Mouse (Mus musculus) ovary, postnatal 14 days (tissue): ENCODE results near the gene Tsacc.
"Not testable (repeated sequence)": the region's sequence is repeated elsewhere in the genome, so short reads cannot be mapped to it uniquely, and the experiment has no call there.

Source experiments
- DNase-seq: peaks from one replicate; pipeline ENCODE4 v3.0.0; 2022; ENCODE audit warnings: low spot score

Tsacc gene

DNA sequence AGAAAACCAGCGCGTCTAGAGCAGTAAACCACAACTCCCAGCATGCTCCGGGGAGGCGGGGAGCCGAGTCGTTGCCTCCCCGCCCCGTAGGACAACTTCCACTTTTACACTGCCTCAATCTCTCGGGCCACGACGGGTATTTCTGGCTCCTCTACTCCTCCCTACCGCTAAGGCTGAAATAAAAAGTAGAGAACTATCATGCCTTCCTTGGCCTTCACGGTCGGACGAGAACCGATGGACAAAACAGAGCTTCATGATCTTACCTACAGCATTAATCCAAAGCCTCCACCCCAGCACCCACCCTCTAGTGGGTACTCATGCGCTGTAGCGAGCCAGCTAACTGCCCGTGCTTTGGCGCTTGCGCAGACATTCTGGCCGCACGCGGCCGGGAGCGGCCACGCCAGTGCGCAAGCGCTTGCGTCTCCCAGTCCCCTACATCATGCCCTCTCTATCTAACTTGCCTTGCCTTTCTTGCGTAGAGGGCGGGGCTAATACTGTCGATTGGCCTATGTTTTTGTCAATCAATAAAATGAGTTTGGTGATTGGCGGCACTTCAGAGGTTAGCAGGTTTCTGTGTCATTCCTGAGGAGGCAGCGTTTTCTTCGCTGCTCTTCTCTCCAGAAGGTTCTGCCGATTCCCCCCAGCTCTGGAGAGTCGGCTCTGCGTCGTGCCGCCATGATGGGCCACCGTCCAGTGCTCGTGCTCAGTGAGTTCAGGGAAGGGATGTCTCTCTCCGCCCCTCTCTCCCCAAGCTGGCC lies at the start of gene Tsacc, which contains the start of gene Cct3:
Gene Tsacc, minus strand, starts transcription at position 439 of the 758 bp plus-strand sequence.
Gene Cct3, plus strand, starts transcription at position 556 of the 758 bp plus-strand sequence.
- peak; percentile 92 for DNase-seq

DNA sequence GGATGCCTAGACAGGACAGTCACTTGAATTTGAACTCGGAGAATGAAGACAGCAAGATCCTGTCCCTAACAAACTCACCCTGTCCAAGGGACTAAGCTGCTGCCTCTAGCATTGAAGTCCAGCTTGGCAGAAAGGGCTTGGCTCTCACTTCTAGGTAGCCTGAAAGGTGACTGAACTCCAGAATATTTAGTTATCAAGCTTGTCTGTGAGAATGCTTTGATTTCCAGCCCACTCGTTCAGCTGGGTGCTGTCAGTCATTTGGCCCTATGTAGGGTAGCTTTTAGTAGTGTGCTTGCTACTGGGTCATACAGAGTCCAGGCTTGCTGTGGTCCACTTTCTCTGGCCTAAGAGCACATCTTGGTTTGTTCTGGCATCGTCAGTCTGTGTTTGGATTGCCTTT lies 42.2 kb upstream of the Tsacc start:
- DNase-seq: no peak

DNA sequence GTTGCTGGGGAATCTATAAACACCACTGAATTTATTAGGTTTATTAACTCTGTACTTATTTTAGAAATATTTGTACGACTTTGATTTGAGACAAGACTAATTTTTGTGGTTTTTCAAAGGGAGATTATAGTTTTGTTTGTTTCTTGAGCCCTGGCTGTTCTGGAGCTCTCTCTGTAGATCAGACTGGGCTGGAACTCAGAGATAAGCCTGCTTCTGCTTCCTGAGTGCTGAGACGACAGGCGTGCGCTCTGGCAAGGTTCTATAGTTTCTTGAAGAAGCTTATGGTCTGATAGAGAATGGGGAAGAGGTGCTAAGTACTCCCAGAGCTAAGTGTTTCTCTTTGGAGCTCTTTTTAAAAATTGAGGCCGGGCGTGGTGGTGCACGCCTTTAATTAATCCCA lies 41.5 kb upstream of the Tsacc start:
- DNase-seq: no peak

DNA sequence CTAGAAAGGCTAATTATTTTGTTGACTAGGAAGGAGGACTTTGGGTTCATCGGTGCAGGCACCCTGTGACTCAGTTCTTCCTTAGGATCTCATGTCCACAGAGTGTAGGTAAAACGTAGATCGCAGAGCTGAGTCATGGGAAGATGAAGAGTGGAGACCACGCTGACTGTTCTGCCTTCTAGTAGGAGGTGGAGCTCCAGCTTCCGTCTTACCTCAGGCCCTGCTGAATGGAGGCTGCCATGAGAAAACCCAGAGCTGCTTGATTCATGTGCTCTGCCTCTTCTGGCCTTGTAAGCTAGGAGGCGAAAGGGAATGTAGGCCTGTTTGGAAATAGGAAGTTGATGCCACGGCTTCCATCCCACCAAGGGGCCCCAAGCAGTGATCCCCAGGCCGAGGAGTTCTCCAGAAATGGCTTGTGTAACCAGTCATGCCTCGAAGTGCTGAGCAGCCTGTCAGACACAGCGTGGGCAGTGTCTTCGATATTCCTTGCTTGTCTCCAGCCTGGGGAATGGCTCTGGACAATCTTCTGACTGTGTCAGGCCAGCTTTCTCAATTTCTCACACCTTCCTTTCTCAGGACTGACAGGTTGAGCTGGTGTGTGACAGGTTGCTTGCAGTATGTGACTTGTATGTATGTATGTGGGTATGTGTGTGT lies 40.7 kb upstream of the Tsacc start:
- DNase-seq: no peak

DNA sequence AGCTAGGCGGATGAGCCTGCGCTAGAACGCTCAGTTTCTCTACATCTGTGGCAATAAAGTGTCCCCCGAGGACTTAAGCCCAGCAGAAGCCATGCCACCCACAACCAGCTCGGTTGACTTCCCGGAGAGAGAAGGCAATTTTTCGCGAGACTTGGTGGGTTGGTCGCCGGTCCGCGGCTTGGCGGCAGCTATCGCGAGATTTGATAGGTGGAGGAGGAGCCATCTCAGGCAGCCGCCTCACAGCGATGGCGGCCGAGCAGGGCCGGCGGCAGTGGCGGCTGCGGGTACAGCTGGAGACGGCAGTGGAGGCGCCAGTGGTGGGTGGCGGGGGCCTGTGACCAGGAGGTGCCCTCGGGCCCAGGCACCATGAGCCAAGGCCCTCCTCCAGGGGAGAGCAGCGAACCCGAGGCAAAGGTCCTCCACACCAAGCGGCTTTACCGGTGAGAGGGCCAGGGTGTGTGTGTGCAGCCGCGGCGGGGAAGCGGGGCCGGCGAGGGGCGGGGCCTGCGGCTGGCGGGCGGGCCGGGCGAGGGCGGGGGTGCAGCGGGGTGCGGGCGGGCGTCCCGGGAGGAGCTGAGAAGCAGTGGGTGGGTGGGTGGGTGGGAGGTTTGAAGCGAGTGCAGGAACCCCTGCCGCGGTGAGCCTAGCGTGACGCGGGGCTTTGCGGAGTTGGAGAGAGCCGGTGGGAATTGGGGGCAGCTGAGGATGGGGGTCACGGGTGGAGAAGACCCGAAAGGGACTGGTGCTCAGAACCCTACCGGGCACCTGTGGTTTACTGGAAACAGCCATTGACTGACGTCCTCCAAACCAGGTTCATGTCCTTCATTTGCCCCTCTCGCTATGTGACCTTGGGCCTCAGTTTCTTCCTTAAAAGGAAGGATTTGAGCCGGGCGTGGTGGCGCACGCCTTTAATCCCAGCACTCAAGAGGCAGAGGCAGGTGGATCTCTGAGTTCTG lies 39.5 kb upstream of the Tsacc start, which contains the start of the genes Tmem79 and Smg5:
Gene Tmem79, minus strand, starts transcription at position 91 of the 956 bp plus-strand sequence.
Gene Smg5, plus strand, starts transcription at position 203 of the 956 bp plus-strand sequence.
- peak; percentile 95 for DNase-seq

DNA sequence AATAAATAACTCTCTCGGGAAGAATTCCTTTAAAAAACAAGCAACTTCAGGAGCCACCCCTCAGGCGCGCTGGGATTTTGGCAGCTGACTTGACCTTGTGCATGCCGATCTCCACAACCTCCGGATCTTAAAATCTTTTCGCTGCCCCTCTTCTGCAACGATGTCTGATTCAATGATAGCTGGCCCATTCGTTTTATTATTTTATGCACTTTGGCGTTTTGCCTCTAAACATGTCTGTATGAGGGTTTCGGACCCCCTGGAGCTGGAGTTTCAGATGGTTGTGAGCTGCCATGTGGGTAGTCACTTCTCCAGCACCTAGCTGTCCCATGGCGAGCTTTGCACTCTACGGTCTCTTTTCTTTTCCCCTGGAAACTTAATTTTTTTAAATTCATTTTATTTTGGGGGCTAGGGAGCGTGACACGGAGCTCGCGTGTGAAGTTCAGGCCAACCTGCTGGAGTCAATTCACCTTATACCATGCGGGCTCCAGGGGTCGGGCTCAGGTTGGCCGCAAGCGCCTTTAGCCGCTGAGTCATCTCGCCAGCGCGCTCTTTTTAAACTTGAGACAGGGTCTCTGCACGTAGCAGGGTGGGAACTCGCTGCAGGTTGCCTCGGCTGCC lies 38.7 kb upstream of the Tsacc start:
- DNase-seq: no peak

DNA sequence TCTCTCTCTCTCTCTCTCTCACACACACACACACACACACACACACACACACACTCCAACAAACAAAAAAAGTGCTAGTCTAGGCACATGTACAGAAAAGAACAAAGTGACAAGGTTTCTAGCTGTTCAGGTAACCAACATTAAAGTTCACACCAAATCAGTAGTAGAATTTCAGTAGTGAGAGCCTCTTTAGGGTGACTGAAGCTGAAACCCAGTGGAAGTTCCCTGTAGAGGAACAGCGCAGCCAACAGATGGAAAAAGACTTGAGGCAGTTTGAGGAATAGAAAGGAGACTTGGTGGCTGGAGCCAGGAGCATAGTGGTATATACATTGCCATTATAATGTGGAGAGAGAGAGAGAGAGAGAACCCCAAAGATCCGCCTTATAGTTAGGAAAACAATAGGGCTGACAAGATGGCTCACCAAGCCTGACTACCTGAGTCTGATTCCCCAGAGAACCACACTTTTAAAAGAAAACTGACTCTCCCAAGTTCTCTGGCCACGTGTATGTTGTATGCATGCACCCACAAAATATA lies 38.2 kb upstream of the Tsacc start:
- DNase-seq: no peak

DNA sequence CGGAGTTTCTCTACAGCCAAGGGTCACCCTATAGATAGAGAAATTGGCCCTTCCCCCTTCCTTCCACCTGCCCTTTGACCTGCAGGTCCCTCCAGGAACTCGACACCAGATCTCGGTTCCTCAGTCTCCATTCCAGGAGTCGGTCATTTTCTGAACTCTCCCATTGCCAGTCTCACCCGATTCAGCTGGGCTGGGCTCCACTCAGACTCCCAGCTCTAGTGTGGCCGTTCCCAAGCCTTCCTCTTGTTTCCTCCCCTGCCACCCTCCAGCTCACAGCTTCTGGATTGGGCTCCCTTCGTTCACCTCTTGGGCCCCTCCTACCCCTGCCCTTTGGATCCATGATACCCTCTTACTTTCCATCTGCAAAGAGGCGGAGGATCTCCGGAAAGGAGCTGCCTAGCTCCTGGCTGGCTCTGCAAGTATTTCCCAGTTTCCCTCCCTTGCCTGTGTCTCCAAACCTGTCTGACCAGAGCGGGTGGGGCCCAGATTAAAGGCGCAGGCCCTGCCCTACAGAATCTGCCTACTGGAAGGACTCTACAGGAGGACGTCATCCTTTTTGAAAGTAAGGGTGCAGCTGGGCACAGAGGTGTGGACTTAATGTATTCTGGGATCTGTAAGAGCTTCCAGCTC lies 37.3 kb upstream of the Tsacc start:
- no peak for DNase-seq

DNA sequence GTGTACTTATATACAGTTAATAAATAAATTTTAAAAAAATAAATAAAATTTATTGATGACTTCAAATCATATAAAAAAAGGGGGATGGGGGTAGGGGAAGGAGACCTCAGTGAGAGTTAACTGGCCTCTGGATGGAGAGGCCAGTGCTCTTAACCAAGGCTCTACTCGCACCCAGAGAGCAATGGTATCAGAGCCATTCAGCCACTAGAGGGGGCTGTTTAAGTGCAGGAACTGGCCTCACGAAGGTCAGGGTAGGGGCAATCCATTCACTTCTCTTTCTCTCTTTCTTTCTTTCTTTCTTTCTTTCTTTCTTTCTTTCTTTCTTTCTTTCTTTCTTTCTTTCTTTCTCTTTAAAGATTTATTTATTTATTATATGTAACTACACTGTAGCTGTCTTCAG lies 34.5 kb upstream of the Tsacc start:
- no peak for DNase-seq

DNA sequence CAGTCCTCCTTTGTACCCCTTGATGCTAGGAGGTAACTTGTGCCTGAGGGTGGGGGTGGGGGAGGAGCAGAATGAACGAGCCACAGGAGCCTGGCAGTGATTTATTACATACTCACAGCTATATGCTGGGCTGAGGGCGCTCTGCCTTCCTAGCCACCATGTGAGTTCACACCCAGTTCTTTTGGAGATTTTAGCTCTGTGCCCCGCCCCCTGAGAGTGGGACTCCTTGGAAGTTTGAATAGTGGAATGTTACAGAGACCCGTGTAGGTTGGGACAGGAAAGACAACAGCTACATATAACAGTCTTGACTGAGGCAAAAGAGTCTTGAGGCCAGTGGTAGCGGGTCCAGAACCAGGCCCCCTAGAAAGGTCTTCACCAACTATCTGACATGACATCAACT lies 32.2 kb upstream of the Tsacc start:
- DNase-seq: no peak

DNA sequence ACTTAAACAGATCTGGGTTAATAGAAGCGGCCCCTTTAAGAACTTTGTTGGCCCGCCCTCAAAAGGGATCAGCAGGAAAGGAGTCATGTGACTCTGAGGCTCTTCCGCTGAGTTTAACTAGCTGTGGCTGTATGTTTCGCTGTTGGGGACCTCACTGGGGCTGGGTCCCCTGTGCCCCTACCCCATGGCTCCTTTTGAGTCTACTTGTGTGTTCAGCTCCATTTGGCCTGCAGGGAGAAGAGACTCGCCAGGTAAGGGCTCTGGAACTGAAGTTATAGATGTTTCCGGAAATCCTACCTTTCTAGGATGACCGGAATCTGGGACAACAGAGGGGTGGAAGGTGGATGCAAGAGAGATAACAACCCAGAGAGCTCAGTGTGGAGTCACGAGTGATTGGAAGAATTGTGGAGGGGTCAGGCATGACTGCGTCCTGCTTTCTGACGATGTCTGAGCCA lies 28.2 kb upstream of the Tsacc start, which contains the start of gene Glmp:
Gene Glmp, plus strand, starts transcription at position 73 of the 455 bp plus-strand sequence.
- DNase-seq: peak; percentile 51

DNA sequence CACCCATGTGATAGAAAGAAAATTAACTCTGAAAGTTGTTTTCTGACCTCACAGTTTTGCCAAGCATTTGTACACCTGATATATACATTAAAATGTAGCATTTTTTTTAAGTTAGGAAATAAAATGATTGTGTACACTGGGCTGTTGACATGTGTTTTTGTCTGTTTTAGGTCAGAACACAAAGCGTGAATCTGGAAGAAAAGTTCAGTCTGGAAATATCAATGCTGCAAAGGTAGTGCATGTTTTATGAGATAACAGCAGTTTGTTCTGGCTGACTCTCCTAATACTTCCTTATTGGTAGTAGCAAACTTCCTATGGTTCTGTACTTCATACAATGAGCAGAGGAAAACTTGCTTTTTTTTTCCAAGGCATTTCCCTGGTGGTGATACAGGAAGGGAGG lies 2.4 kb upstream of the Tsacc start:
- no peak for DNase-seq

DNA sequence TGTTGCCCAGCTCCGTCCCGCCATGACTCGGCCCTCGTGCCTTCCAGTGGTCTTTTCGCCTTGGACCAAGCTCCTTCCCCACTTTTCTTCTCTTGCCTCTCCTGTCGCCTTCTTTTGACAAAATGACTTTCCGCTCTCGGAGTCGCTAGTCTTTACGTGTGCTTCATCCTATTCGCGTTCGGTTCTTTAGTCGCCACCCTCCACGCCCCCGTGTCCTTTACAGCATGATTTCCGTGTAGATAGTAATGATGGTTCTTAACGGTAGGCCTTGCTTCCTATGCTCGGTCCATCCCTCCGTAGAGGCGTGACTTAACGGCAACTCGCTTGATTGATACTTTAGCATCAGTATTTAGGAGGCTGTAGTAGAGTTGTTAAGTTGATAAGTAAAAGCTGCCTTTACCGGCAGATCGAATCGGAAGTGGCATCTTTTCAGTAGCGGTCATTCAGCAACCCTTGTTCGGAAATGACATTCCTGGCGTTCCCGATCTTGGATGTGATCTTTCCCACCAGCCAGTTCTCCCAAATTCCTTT lies 587 bp upstream of the Tsacc start:
- no peak for DNase-seq

DNA sequence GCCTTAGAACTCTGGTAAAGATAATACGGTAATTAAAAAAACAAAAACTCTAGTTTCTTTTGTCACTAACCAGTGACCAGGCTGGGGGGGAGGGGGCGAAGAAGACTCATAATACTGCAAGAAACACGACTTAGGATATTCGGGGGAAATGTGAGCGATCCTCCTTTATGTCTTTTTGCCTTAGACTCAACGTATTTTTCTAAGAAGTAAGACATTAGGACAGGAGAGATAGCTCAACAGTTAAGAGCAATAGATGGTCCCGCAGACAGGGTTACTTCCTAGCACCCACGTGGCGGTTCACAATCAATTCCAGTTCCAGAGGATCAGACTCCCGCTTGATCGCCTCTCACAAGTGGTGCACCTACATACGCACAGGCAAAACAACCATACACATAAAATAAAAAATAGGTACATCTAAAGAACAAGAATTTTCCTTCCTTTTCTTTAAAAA lies 664 bp downstream of the Tsacc start:
- DNase-seq: no peak

DNA sequence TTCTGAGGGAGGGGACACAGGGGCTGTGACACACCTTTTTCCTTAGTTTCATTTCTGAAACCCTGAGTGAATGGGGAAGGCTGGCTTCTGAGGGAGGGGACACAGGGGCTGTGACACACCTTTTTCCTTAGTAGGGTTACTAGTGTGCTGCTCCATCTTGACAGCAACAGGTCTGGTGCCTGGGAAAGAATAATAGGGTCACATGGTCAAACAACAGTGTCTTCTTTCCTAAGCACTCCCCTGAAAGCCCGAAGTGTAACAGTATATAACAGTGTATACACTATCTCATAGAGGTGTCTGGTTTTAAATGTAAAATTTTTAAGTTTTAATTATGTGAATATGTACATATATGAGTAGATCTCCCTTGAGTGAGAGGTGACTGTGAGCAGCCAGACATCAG lies 1.5 kb downstream of the Tsacc start:
- DNase-seq: not testable (repeated sequence)

DNA sequence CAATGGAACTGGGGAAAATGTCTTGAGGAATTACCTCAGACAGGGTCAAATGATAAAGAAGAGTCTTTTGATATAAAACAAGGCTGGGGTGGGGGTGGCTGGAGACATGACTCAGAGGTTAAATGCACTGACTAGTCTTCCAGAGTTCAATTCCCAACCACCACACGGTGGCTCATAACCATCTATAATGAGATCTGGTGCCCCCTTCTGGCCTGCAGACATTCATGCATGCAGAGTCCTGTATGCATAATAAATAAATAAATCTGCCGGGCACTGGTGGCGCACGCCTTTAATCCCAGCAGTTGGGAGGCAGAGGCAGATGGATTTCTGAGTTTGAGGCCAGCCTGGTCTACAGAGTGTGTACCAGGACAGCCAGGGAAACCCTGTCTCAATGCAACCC lies 4.8 kb downstream of the Tsacc start:
- DNase-seq: no peak

DNA sequence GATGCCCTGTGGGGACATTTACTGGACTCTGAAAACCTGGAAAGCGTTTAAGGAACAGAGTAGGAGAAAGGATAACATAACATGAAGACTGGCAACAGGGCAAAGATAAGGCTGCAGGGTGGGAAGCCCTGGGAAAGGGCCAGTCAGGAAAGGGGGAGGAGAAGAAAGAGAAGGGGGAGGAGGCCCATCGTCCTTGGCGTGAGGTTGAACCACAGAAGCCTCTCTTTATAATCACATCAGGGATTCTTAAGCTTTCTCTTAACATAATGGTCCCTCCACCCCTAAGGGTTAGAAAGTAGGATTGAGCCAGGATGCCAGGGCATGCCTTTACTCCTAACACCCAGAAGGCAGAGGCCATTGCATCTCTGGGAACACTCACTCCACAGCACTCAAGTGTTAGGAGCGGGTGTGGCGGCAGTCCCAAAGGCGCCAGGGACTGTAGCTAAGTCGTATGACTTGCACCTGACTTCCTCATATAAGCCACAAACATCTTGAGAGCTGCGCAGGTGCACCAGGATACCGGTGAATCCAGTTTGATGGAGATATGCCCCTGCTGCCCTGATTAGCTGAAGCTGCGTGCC lies 8.6 kb downstream of the Tsacc start:
- DNase-seq: not testable (repeated sequence)

DNA sequence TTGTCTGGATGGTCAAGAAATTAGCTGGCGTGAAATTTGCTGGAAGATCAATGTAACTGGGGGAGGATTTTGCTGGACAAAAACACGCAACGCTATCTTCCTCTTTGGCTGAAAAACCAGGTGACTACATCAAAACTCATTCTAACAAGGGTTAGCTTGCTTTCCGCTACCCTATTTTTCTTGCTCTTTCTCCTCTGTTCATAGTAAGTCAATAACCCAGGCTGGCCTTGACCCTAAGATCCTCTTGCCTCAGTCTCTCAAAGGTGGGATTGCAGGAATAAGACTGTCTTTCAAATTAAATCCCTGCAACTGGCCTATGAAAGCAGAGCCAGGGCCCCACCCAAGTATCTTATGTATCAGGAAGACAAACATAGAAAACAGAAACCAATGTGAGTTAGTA lies 9.7 kb downstream of the Tsacc start, which contains the start of gene Gm38392:
Gene Gm38392, minus strand, starts transcription at position 101 of the 400 bp plus-strand sequence.
- no peak for DNase-seq

DNA sequence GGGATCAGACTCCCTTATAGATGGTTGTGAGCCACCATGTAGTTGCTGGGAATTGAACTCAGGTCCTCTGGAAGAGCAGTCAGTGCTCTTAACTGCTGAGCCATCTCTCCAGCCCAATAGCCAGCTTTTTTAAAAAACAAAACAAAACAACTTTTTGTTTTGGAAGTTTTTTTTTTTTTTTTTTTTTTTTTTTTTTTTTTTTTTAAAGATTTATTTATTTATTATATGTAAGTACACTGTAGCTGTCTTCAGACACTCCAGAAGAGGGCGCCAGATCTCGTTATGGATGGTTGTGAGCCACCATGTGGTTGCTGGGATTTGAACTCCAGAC lies 11.3 kb downstream of the Tsacc start:
- DNase-seq: not testable (repeated sequence)
